Mouse (Mus musculus): ENCODE measurements around the gene Cbx4. TPM values are rescaled to one million over a fixed set of nuclear protein-coding genes. Genes with fewer than 3 reads are reported as not detected.
"Not testable (repeated sequence)": the region's sequence is repeated elsewhere in the genome, so short reads cannot be mapped to it uniquely, and the experiment has no call there.

Gene Cbx4
- polyA plus RNA-seq, 1 experiment from 2014 or later, result 8.9 TPM

GRCm38 (mm10) chr11:119103991-119104390 is 18.0 kb upstream of the Cbx4 start:
- DNase-seq (ENCODE audit: low spot score), result no peak
- peaks cover 26% of the 10 kb centered on the region for H3K4me1 ChIP-seq
- H3K27ac ChIP-seq, result no peak overlapping the region
- no peaks in the 10 kb centered on the region for H3K9me3 ChIP-seq
- H3K36me3 ChIP-seq, result no peaks in the 10 kb centered on the region
- 73% methylated on average over 3 of the region's 3 CpGs for WGBS
- no peak overlapping the region for H3K4me3 ChIP-seq
- peaks cover 23% of the 10 kb centered on the region for H3K27me3 ChIP-seq (ENCODE audit: insufficient read depth, poor library complexity, severe bottlenecking)

DNA sequence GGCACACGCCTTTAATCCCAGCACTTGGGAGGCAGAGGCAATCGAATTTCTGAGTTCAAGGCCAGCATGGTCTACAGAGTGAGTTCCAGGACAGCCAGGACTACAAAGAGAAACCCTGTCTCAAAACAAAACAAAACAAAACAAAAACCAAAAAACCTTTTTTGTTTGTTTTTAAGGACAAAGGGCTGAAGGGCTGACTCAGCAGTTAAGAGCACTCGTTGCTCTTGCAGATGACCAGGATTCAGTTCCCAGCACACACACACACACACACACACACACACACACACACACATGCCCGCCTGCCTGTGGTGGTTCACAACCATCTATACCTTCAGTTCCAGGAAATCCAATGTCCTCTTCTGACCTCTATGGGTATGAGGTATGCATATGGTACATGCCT is 14.3 kb upstream of the Cbx4 start:
- not testable (repeated sequence) for H3K27ac ChIP-seq; H3K4me3 ChIP-seq; H3K9me3 ChIP-seq; DNase-seq (ENCODE audit: low spot score); H3K36me3 ChIP-seq
- WGBS, result 69% methylated on average over 4 of the region's 4 CpGs
- Histone ChIP-seq H3K4me1 (peaks cover 19% of the 10 kb centered on the region), H3K27me3 (ENCODE audit: insufficient read depth, poor library complexity, severe bottlenecking) (peaks cover 32% of the 10 kb centered on the region)

DNA sequence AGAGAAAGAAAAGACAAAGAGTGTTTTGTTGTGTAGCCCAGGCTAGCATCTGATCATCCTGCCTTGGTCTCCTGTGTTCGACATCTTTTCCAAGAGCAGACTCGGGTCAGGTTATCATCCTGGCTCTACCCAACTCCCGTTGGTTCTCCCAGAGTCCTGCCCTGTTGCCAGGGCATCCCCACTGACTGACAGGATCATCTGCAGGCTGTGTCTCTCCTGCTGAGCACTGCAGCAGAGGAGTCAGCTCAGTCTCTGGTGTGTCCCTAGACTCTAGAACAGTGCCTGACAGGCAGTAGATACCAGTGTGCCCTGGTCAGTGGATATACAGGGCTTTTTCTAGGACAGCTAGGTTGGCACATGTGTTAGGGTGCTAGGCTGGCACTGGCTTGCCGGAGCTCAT is 12.2 kb upstream of the Cbx4 start:
- Histone ChIP-seq H3K9me3 (no peaks in the 10 kb centered on the region), H3K4me1 (peaks cover 24% of the 10 kb centered on the region), H3K4me3 (no peak overlapping the region), H3K36me3 (no peaks in the 10 kb centered on the region), H3K27ac (no peak overlapping the region), H3K27me3 (ENCODE audit: insufficient read depth, poor library complexity, severe bottlenecking) (peaks cover 51% of the 10 kb centered on the region)
- no peak for DNase-seq (ENCODE audit: low spot score)
- 68% methylated on average over 4 of the region's 4 CpGs for WGBS

DNA sequence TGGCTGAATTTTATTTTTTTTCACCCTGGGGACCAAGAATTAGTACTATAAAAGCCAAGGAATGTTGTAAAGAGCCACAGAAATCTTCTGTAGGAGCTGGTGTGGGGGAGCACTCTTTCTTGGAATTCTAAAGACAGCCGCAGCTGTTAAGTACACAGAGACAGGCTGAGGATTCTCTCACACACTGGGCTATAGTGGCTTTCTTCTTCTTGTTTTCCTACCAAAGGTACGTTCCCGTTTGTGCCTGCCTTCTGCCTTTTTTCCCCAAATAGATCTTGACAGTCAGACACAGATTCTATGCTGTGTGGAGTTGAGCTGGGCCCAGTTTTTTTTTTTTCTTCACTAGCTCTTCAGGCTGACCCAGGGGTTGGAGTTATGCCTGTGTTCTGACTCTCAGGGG is 9.4 kb upstream of the Cbx4 start:
- peaks cover 68% of the 10 kb centered on the region for H3K27me3 ChIP-seq (ENCODE audit: insufficient read depth, poor library complexity, severe bottlenecking)
- 32% methylated on average over 3 of the region's 3 CpGs for WGBS

DNA sequence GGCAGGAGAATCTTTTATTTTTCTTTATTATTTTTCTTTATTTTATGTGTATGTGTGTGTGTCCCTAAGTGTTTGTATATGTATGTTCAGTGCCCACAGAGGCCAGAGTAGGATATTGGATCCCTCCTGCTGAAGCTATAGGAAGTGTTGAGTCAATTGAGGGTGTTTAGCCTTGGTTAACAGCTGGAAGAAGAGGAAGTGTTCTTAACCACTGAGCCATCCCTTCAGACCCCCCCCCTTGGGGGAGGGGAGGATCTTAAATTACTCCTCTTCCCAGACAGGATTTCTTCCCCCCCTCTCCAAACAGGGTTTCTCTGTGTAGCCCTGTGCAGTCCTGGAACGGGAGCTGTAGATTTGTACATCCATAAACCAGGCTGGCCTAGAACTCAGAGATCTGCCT is 7.3 kb upstream of the Cbx4 start:
- no peak for DNase-seq (ENCODE audit: low spot score)
- 63% methylated on average over 1 of the region's 1 CpGs for WGBS
- Histone ChIP-seq H3K4me1 (peaks cover 59% of the 10 kb centered on the region), H3K36me3 (no peaks in the 10 kb centered on the region), H3K27ac (no peak overlapping the region), H3K27me3 (ENCODE audit: insufficient read depth, poor library complexity, severe bottlenecking) (peaks cover 82% of the 10 kb centered on the region), H3K4me3 (no peak overlapping the region), H3K9me3 (no peaks in the 10 kb centered on the region)

More for the DNA sequence above, 9.4 kb upstream of the Cbx4 start:
- H3K9me3 ChIP-seq, result no peaks in the 10 kb centered on the region
- no peak overlapping the region for H3K4me3 ChIP-seq
- no peaks in the 10 kb centered on the region for H3K36me3 ChIP-seq
- peaks cover 38% of the 10 kb centered on the region for H3K4me1 ChIP-seq
- DNase-seq (ENCODE audit: low spot score), result no peak
- H3K27ac ChIP-seq, result peak overlapping the region; percentile 57; the same call in 1 of the 2 replicates

DNA sequence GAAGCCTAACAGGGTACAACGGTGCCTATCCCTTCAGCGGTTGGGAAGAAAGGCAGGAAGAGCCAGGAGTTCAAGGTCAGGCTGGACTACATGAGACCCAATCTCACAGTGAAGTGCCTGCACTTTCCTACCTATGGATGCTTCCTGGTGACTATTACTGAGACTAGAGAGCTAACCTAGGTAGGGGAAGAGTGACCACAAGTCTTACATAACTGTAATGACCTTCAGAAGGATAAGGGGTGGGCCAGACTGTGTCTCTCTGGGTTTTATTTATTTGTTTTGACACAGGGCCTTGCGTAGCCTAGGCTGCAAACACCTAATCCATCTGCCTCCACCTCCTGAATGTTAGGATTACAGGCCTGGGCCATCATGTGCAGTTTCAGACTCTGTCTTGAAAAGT is 6.3 kb upstream of the Cbx4 start:
- no peak for DNase-seq (ENCODE audit: low spot score)
- Histone ChIP-seq H3K4me1 (peaks cover 67% of the 10 kb centered on the region), H3K4me3 (no peak overlapping the region), H3K9me3 (no peaks in the 10 kb centered on the region), H3K27me3 (ENCODE audit: insufficient read depth, poor library complexity, severe bottlenecking) (peaks cover 86% of the 10 kb centered on the region), H3K27ac (0 out of 2 replicates have a peak overlapping the region, but pooled peaks have one; percentile 60), H3K36me3 (no peaks in the 10 kb centered on the region)
- 74% methylated on average over 3 of the region's 3 CpGs for WGBS

GRCm38 (mm10) chr11:119091598-119091991 is 5.6 kb upstream of the Cbx4 start:
- peaks cover 68% of the 10 kb centered on the region for H3K4me1 ChIP-seq
- DNase-seq (ENCODE audit: low spot score), result no peak
- H3K4me3 ChIP-seq, result peak overlapping the region; percentile 74
- no peaks in the 10 kb centered on the region for H3K9me3 ChIP-seq
- peak overlapping the region; percentile 60; the same call in 1 of the 2 replicates for H3K27ac ChIP-seq
- peaks cover 86% of the 10 kb centered on the region for H3K27me3 ChIP-seq (ENCODE audit: insufficient read depth, poor library complexity, severe bottlenecking)
- 8% methylated on average over 8 of the region's 8 CpGs for WGBS
- H3K36me3 ChIP-seq, result no peaks in the 10 kb centered on the region

- Histone ChIP-seq H3K36me3 (no peaks in the 10 kb centered on the region), H3K4me3 (peak overlapping the region; percentile 74), H3K27me3 (ENCODE audit: insufficient read depth, poor library complexity, severe bottlenecking) (peaks cover 86% of the 10 kb centered on the region), H3K9me3 (no peaks in the 10 kb centered on the region), H3K27ac (peak overlapping the region; percentile 87), H3K4me1 (peaks cover 71% of the 10 kb centered on the region)
- DNase-seq (ENCODE audit: low spot score), result no peak
- WGBS, result under 1% methylated on average over 39 of the region's 42 CpGs
Measured at GRCm38 (mm10) chr11:119090961-119091597, 5.1 kb upstream of the Cbx4 start.

DNA sequence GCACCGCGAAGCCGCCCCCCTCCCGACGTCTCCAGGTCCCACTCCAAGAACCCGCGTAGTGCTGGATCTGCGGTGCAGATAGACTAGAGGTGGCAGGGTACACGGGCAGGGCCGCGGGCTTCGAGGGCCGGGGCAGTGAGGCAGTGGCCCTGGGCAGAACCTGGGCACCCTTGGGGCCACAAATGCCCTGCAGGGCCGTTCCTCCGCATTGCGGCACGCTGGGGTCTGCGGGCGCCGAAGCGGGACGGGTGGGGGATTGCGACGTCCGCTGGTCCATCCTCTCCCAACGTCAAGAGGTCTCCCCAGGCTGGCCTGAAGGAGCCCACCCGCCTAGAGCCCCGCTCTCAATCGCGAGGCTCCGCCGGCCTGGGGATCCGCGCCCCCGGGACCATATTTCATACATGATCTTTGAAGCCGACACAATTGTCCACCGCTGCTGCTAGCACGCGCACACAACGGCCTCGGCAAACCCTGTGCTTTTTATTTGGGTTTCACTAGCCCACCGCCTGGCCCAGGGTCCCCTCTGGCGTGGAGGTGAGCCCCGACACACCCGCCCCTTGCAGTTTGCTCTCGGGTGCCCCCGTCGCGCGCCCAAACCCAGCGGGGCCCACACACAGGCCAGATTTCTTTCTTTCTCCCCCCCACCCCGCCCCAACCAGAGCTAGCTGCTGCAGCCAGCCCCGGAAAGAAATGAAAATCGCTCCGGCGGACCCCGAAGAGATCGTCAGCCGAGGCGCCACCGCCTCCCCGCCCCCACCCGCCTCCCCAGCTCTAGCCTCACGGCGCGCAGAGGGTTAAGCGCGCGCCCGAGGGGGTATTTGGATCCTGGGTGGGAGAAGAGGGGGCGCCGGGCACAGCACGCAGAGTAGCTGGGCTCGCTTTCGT is 4.3 kb upstream of the Cbx4 start:
- DNase-seq (ENCODE audit: low spot score), result no peak
- H3K9me3 ChIP-seq, result no peaks in the 10 kb centered on the region
- H3K27ac ChIP-seq, result peak overlapping the region; percentile 87
- no peaks in the 10 kb centered on the region for H3K36me3 ChIP-seq
- WGBS, result under 1% methylated on average over 75 of the region's 75 CpGs
- peaks cover 86% of the 10 kb centered on the region for H3K27me3 ChIP-seq (ENCODE audit: insufficient read depth, poor library complexity, severe bottlenecking)
- peak overlapping the region; percentile 74 for H3K4me3 ChIP-seq
- H3K4me1 ChIP-seq, result peaks cover 65% of the 10 kb centered on the region

- Histone ChIP-seq H3K36me3 (no peaks in the 10 kb centered on the region), H3K4me1 (peaks cover 59% of the 10 kb centered on the region), H3K9me3 (no peaks in the 10 kb centered on the region), H3K4me3 (peak overlapping the region; percentile 74), H3K27me3 (ENCODE audit: insufficient read depth, poor library complexity, severe bottlenecking) (peaks cover 79% of the 10 kb centered on the region), H3K27ac (peak overlapping the region; percentile 87)
- WGBS, result under 1% methylated on average over 41 of the region's 41 CpGs
- DNase-seq (ENCODE audit: low spot score), result no peak
Measured at GRCm38 (mm10) chr11:119089235-119090075, 3.4 kb upstream of the Cbx4 start.

GRCm38 (mm10) chr11:119088391-119089234 is 2.6 kb upstream of the Cbx4 start:
- Histone ChIP-seq H3K4me3 (peak overlapping the region; percentile 74), H3K27me3 (ENCODE audit: insufficient read depth, poor library complexity, severe bottlenecking) (peaks cover 79% of the 10 kb centered on the region), H3K9me3 (no peaks in the 10 kb centered on the region), H3K36me3 (no peaks in the 10 kb centered on the region), H3K4me1 (peaks cover 68% of the 10 kb centered on the region), H3K27ac (no peak overlapping the region)
- 1% methylated on average over 28 of the region's 28 CpGs for WGBS
- DNase-seq (ENCODE audit: low spot score), result no peak
